Mouse (Mus musculus): ENCODE results near the gene Efcab5.

DNA sequence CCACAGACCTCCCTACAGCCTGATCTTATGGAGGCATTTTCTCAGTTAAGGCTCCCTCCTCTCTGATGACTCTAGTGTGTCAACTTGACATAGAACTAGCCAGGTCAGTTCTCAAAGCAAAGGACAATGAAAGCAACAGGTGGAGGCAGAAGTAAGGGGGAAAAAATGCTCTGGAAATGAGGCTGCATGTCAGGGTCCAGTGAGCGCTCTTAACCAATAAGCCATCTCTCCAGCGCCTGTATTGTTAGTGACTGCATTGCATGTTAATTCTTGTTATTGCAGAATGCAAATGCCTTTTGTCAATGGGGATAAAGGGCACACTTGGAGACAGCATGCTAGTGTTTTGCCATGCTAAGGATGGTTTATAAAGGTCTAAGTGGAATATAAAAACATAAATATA, 146.0 kb downstream of the Efcab5 start:
- TF ChIP-seq POLR2A (IDR thresholded peaks at IDR 0.05; ENCODE audit: insufficient read depth, low read depth, low read length) = no peak
- TF ChIP-seq EP300 (IDR thresholded peaks at IDR 0.05; ENCODE audit: insufficient read depth, low read depth, low read length) = no peak
